Mouse (Mus musculus) heart, postnatal 0 days (tissue): Measurements from ENCODE around the gene Pgbd5.

ENCODE experiments used
- CTCF ChIP-seq: IDR thresholded peaks from 2 replicates; pipeline ENCODE4 v1.5.1; 2016; ENCODE audit warnings: antibody characterized with exemption, control low read depth, low read depth
- EP300 ChIP-seq: IDR thresholded peaks from 2 replicates; pipeline ENCODE4 v1.6.1; 2016; ENCODE audit warnings: antibody characterized with exemption, low read depth

- no peak for TF ChIP-seq CTCF
- no peak for TF ChIP-seq EP300
Observed at GRCm38 (mm10) chr8:124375727-124376126, 63.7 kb downstream of the Pgbd5 start.
